Mouse (Mus musculus) kidney, embryonic 15.5 days (tissue): ENCODE results near the gene Camk2b. TPM values are rescaled to one million over a fixed set of nuclear protein-coding genes. Genes with fewer than 3 reads are reported as not detected.
"Not testable (repeated sequence)": the region's sequence is repeated elsewhere in the genome, so short reads cannot be mapped to it uniquely, and the experiment has no call there.

Source experiments
- ATAC-seq: fragments of 200-750 bp; cut with Nextera tagmentation; replicated peaks from 2 replicates; pipeline ENCODE4 v1.8.0; 2017; ENCODE audit warnings: moderate TSS enrichment; ENCODE audit not compliant: low FRiP score
- H3K27ac ChIP-seq: fragments of 300-500 bp; sonication (generic); 2 replicates; pipeline ENCODE4 v1.5.1; 2015; ENCODE audit warnings: mild to moderate bottlenecking, inconsistent platforms
- H3K27me3 ChIP-seq: fragments of 300-500 bp; sonication (generic); 2 replicates; pipeline ENCODE4 v1.6.1; 2015; ENCODE audit warnings: inconsistent platforms
- H3K36me3 ChIP-seq: fragments of 300-500 bp; sonication (generic); 2 replicates; pipeline ENCODE4 v1.6.1; 2015; ENCODE audit warnings: inconsistent platforms
- H3K4me1 ChIP-seq: fragments of 300-500 bp; sonication (generic); 2 replicates; pipeline ENCODE4 v1.6.1; 2015; ENCODE audit warnings: inconsistent platforms
- H3K4me2 ChIP-seq: fragments of 300-500 bp; sonication (generic); 2 replicates; pipeline ENCODE4 v1.6.1; 2015; ENCODE audit warnings: moderate library complexity, mild to moderate bottlenecking, inconsistent platforms
- H3K4me3 ChIP-seq: fragments of 300-500 bp; sonication (generic); replicated peaks from 2 replicates; pipeline ENCODE4 v1.5.1; 2015; ENCODE audit warnings: mild to moderate bottlenecking, inconsistent platforms
- H3K9ac ChIP-seq: fragments of 300-500 bp; sonication (generic); 2 replicates; pipeline ENCODE4 v1.6.1; 2015; ENCODE audit warnings: mild to moderate bottlenecking, inconsistent platforms
- H3K9me3 ChIP-seq: fragments of 300-500 bp; sonication (generic); replicated peaks from 2 replicates; pipeline ENCODE4 v1.6.1; 2016; ENCODE audit warnings: inconsistent platforms
- WGBS: fragments of 180-500 bp; shearing (Covaris S2); methylation state at CpG from one replicate; pipeline ENCODE4 v1.1.7; 2015; ENCODE audit warnings: mixed read lengths; 5-methylcytosine and 5-hydroxymethylcytosine counted together
- polyA plus RNA-seq: library from polyadenylated mRNA; unstranded; fragments of >200 nt; fragmentation: Nextera tagmentation; extraction: Ambion mirVana; gene quantifications from 2 replicates; pipeline ENCODE4 v1.2.1, GENCODE M21; 2015

The Camk2b gene
- polyA plus RNA-seq, 1 experiment from 2014 or later = 4.3 TPM

GRCm38 (mm10) chr11:6010751-6011482 is 55.2 kb downstream of the Camk2b start:
- H3K36me3 ChIP-seq, H3K4me1 ChIP-seq, H3K4me3 ChIP-seq, H3K27ac ChIP-seq, H3K27me3 ChIP-seq, H3K9ac ChIP-seq, H3K4me2 ChIP-seq, ATAC-seq, H3K9me3 ChIP-seq: not testable (repeated sequence)
- WGBS = 90% methylated on average over 4 of the region's 18 CpGs

- H3K27me3 ChIP-seq, H3K27ac ChIP-seq, H3K9ac ChIP-seq, ATAC-seq, H3K36me3 ChIP-seq, H3K9me3 ChIP-seq: not testable (repeated sequence)
- 20% methylated on average over 10 of the region's 13 CpGs for WGBS
- H3K4me3 ChIP-seq = peak overlapping the region; percentile 43
- peaks cover 18% of the 10 kb centered on the region for H3K4me1 ChIP-seq
- H3K4me2 ChIP-seq = peak overlapping the region; percentile 60
These were observed 58.4 kb downstream of the Camk2b start for GRCm38 (mm10) chr11:6007779-6008128.

- not testable (repeated sequence) for H3K36me3 ChIP-seq, H3K27me3 ChIP-seq, ATAC-seq, H3K9me3 ChIP-seq, H3K27ac ChIP-seq
- H3K4me1 ChIP-seq = peaks cover 19% of the 10 kb centered on the region
- H3K9ac ChIP-seq = peak overlapping the region; percentile 15; the same call in 1 of the 2 replicates
- peak overlapping the region; percentile 60 for H3K4me2 ChIP-seq
- H3K4me3 ChIP-seq = peak overlapping the region; percentile 43
- WGBS = under 1% methylated on average over 20 of the region's 49 CpGs
These were observed 59.0 kb downstream of the Camk2b start for GRCm38 (mm10) chr11:6007010-6007778.

GRCm38 (mm10) chr11:6006351-6007009 is 59.7 kb downstream of the Camk2b start:
- ATAC-seq, H3K36me3 ChIP-seq, H3K27ac ChIP-seq, H3K9me3 ChIP-seq, H3K27me3 ChIP-seq: not testable (repeated sequence)
- Histone ChIP-seq H3K4me2 (peak overlapping the region; percentile 60), H3K9ac (0 out of 2 replicates have a peak overlapping the region, but pooled peaks have one; percentile 15), H3K4me3 (peak overlapping the region; percentile 43), H3K4me1 (peaks cover 25% of the 10 kb centered on the region)
- 6% methylated on average over 43 of the region's 44 CpGs for WGBS

GRCm38 (mm10) chr11:6005374-6006043 is 60.7 kb downstream of the Camk2b start:
- H3K4me1 ChIP-seq = peaks cover 34% of the 10 kb centered on the region
- 21% methylated on average over 1 of the region's 4 CpGs for WGBS
- H3K27me3 ChIP-seq, H3K9ac ChIP-seq, H3K36me3 ChIP-seq, H3K9me3 ChIP-seq, H3K4me2 ChIP-seq, H3K4me3 ChIP-seq: not testable (repeated sequence)
- H3K27ac ChIP-seq = peak overlapping the region; percentile 73
- ATAC-seq = 0 out of 2 replicates have a peak, but pooled peaks have one; percentile 7

GRCm38 (mm10) chr11:6003046-6003639 is 63.0 kb downstream of the Camk2b start:
- Histone ChIP-seq H3K27ac (no peak overlapping the region), H3K27me3 (peaks cover 6% of the 10 kb centered on the region; the same call in 1 of the 2 replicates), H3K4me2 (no peak overlapping the region), H3K9me3 (no peaks in the 10 kb centered on the region), H3K4me1 (peaks cover 46% of the 10 kb centered on the region), H3K36me3 (no peaks in the 10 kb centered on the region), H3K9ac (no peak overlapping the region), H3K4me3 (no peak overlapping the region)
- 40% methylated on average over 2 of the region's 2 CpGs for WGBS
- ATAC-seq = no peak

- H3K4me2 ChIP-seq = no peak overlapping the region
- H3K27ac ChIP-seq = peak overlapping the region; percentile 88
- H3K4me1 ChIP-seq = peaks cover 46% of the 10 kb centered on the region
These were observed 64.0 kb downstream of the Camk2b start for GRCm38 (mm10) chr11:6001981-6002649.

GRCm38 (mm10) chr11:6000961-6001682 is 65.0 kb downstream of the Camk2b start:
- peak overlapping the region; percentile 88 for H3K27ac ChIP-seq
- no peaks in the 10 kb centered on the region for H3K36me3 ChIP-seq
- no peaks in the 10 kb centered on the region for H3K9me3 ChIP-seq
- H3K4me2 ChIP-seq = no peak overlapping the region
- H3K4me3 ChIP-seq = no peak overlapping the region
- no peak overlapping the region for H3K9ac ChIP-seq
- H3K27me3 ChIP-seq = peaks cover 6% of the 10 kb centered on the region; the same call in 1 of the 2 replicates
- WGBS = 80% methylated on average over 14 of the region's 14 CpGs
- peaks cover 46% of the 10 kb centered on the region for H3K4me1 ChIP-seq
- 0 out of 2 replicates have a peak, but pooled peaks have one; percentile 3 for ATAC-seq

More at GRCm38 (mm10) chr11:6001981-6002649, 64.0 kb downstream of the Camk2b start:
- Histone ChIP-seq H3K36me3 (no peaks in the 10 kb centered on the region), H3K4me3 (no peak overlapping the region), H3K9me3 (no peaks in the 10 kb centered on the region), H3K9ac (no peak overlapping the region), H3K27me3 (peaks cover 6% of the 10 kb centered on the region; the same call in 1 of the 2 replicates)
- ATAC-seq = no peak
- 75% methylated on average over 9 of the region's 9 CpGs for WGBS

- Histone ChIP-seq H3K4me1 (peaks cover 44% of the 10 kb centered on the region), H3K4me3 (no peak overlapping the region), H3K9me3 (no peaks in the 10 kb centered on the region), H3K36me3 (no peaks in the 10 kb centered on the region), H3K4me2 (peak overlapping the region; percentile 27), H3K27ac (peak overlapping the region; percentile 88), H3K9ac (no peak overlapping the region), H3K27me3 (peaks cover 6% of the 10 kb centered on the region; the same call in 1 of the 2 replicates)
- WGBS = 12% methylated on average over 8 of the region's 8 CpGs
- peak; percentile 86 for ATAC-seq
These were observed 66.1 kb downstream of the Camk2b start for GRCm38 (mm10) chr11:5999832-6000771.

GRCm38 (mm10) chr11:5998472-5998871 is 67.7 kb downstream of the Camk2b start:
- 91% methylated on average over 2 of the region's 2 CpGs for WGBS

More at GRCm38 (mm10) chr11:5998472-5998871, 67.7 kb downstream of the Camk2b start:
- Histone ChIP-seq H3K9me3 (no peaks in the 10 kb centered on the region), H3K27me3 (no peaks in the 10 kb centered on the region), H3K4me1 (peaks cover 34% of the 10 kb centered on the region), H3K4me3 (no peak overlapping the region), H3K4me2 (no peak overlapping the region), H3K36me3 (no peaks in the 10 kb centered on the region), H3K27ac (no peak overlapping the region), H3K9ac (no peak overlapping the region)
- ATAC-seq = no peak
